Mouse (Mus musculus) lung, postnatal 10 days (tissue): ENCODE results near the gene Palb2.
A peak's percentile ranks its signal among the peaks of the same experiment; 100 is the strongest.

Experiments used
- DNase-seq: peaks from one replicate; pipeline ENCODE4 v3.0.0; 2021

Palb2 gene

GRCm38 (mm10) chr7:122098009-122098408, 34.8 kb downstream of the Palb2 start:
- no peak for DNase-seq

- peak; percentile 7 for DNase-seq
Observed at GRCm38 (mm10) chr7:122094564-122095330, 38.0 kb downstream of the Palb2 start.

GRCm38 (mm10) chr7:122087195-122087982, 45.4 kb downstream of the Palb2 start:
- DNase-seq: no peak

- no peak for DNase-seq
Observed at GRCm38 (mm10) chr7:122081071-122081470, 51.7 kb downstream of the Palb2 start.

- DNase-seq: no peak
Observed at GRCm38 (mm10) chr7:122079798-122080554, 52.8 kb downstream of the Palb2 start.

- no peak for DNase-seq
Observed at GRCm38 (mm10) chr7:122074374-122074773, 58.4 kb downstream of the Palb2 start.

- peak; percentile 25 for DNase-seq
Observed at GRCm38 (mm10) chr7:122067517-122068381, 65.0 kb downstream of the Palb2 start.

- peak; percentile 97 for DNase-seq
Observed at GRCm38 (mm10) chr7:122066945-122067516, 65.8 kb downstream of the Palb2 start, which contains the start of the genes Ubfd1 and Ears2. Gene Ubfd1, plus strand, starts transcription at chr7:122067175. Gene Ears2, minus strand, starts transcription at chr7:122067263.

- peak; percentile 9 for DNase-seq
Observed at GRCm38 (mm10) chr7:122066102-122066944, 66.5 kb downstream of the Palb2 start.

GRCm38 (mm10) chr7:122065656-122066055, 67.1 kb downstream of the Palb2 start:
- DNase-seq: no peak
